Mouse (Mus musculus) hindbrain, embryonic 13.5 days (tissue): ENCODE measurements around the gene Unk. TPM values are rescaled to one million over a fixed set of nuclear protein-coding genes. Genes with fewer than 3 reads are reported as not detected.

Source experiments
- ATAC-seq: fragments of 200-750 bp; cut with Nextera tagmentation; 2 replicates; pipeline ENCODE4 v1.8.0; 2017; ENCODE audit warnings: moderate TSS enrichment; ENCODE audit not compliant: low FRiP score
- H3K27ac ChIP-seq: fragments of 300-500 bp; sonication (generic); 2 replicates; pipeline ENCODE4 v1.5.1; 2015; ENCODE audit warnings: inconsistent platforms, mild to moderate bottlenecking, moderate library complexity
- H3K27me3 ChIP-seq: fragments of 300-500 bp; sonication (generic); 2 replicates; pipeline ENCODE4 v1.6.1; 2015; ENCODE audit warnings: mild to moderate bottlenecking, inconsistent platforms
- H3K36me3 ChIP-seq: fragments of 300-500 bp; sonication (generic); 2 replicates; pipeline ENCODE4 v1.6.1; 2015; ENCODE audit warnings: mild to moderate bottlenecking, inconsistent platforms
- H3K4me1 ChIP-seq: fragments of 300-500 bp; sonication (generic); replicated peaks from 2 replicates; pipeline ENCODE4 v1.6.1; 2015; ENCODE audit warnings: inconsistent platforms
- H3K4me2 ChIP-seq: fragments of 300-500 bp; sonication (generic); 2 replicates; pipeline ENCODE4 v1.6.1; 2015; ENCODE audit warnings: inconsistent platforms, mild to moderate bottlenecking, moderate library complexity
- H3K4me3 ChIP-seq: fragments of 300-500 bp; sonication (generic); 2 replicates; pipeline ENCODE4 v1.5.1; 2015; ENCODE audit warnings: mild to moderate bottlenecking, inconsistent platforms
- H3K9ac ChIP-seq: fragments of 300-500 bp; sonication (generic); 2 replicates; pipeline ENCODE4 v1.6.1; 2015; ENCODE audit warnings: mild to moderate bottlenecking, inconsistent platforms
- H3K9me3 ChIP-seq: fragments of 300-500 bp; sonication (generic); 2 replicates; pipeline ENCODE4 v1.6.1; 2016; ENCODE audit warnings: inconsistent platforms
- WGBS: fragments of 180-500 bp; shearing (Covaris S2); methylation state at CpG from one replicate; pipeline ENCODE4 v1.1.7; 2015; 5-methylcytosine and 5-hydroxymethylcytosine counted together
- polyA plus RNA-seq: library from polyadenylated mRNA; unstranded; fragments of >200 nt; fragmentation: Nextera tagmentation; extraction: Ambion mirVana; gene quantifications from 2 replicates; pipeline ENCODE4 v1.2.1, GENCODE M21; 2015

Unk gene
- polyA plus RNA-seq, 1 experiment from 2014 or later: 33.8 TPM

GRCm38 (mm10) chr11:116059691-116060025, 29.5 kb downstream of the Unk start:
- WGBS: 95% methylated on average over 11 of the region's 11 CpGs
- peaks cover 79% of the 10 kb centered on the region for H3K36me3 ChIP-seq
- ATAC-seq: no peak
- no peaks in the 10 kb centered on the region for H3K9me3 ChIP-seq
- H3K27ac ChIP-seq: no peak overlapping the region
- H3K4me3 ChIP-seq: no peak overlapping the region
- no peaks in the 10 kb centered on the region for H3K4me1 ChIP-seq
- H3K4me2 ChIP-seq: no peak overlapping the region
- no peak overlapping the region for H3K9ac ChIP-seq
- H3K27me3 ChIP-seq: no peaks in the 10 kb centered on the region

- H3K4me3 ChIP-seq: no peak overlapping the region
- no peaks in the 10 kb centered on the region for H3K9me3 ChIP-seq
- 0 out of 2 replicates have a peak overlapping the region, but pooled peaks have one; percentile 19 for H3K9ac ChIP-seq
- peaks cover 70% of the 10 kb centered on the region for H3K36me3 ChIP-seq
- ATAC-seq: no peak
- H3K4me2 ChIP-seq: no peak overlapping the region
- 84% methylated on average over 9 of the region's 9 CpGs for WGBS
- H3K27me3 ChIP-seq: no peaks in the 10 kb centered on the region
- no peak overlapping the region for H3K27ac ChIP-seq
- H3K4me1 ChIP-seq: no peaks in the 10 kb centered on the region
Observed at GRCm38 (mm10) chr11:116060596-116060995, 30.5 kb downstream of the Unk start.

- Histone ChIP-seq H3K27ac (no peak overlapping the region), H3K36me3 (peaks cover 58% of the 10 kb centered on the region), H3K4me1 (no peaks in the 10 kb centered on the region), H3K9me3 (no peaks in the 10 kb centered on the region), H3K4me2 (no peak overlapping the region), H3K9ac (no peak overlapping the region), H3K4me3 (no peak overlapping the region), H3K27me3 (no peaks in the 10 kb centered on the region)
- ATAC-seq: no peak
- WGBS: 86% methylated on average over 13 of the region's 13 CpGs
Observed at GRCm38 (mm10) chr11:116061641-116062415, 31.7 kb downstream of the Unk start.

GRCm38 (mm10) chr11:116062521-116062920, 32.4 kb downstream of the Unk start:
- no peak for ATAC-seq
- no peaks in the 10 kb centered on the region for H3K4me1 ChIP-seq
- no peaks in the 10 kb centered on the region for H3K27me3 ChIP-seq
- no peak overlapping the region for H3K4me2 ChIP-seq
- H3K9me3 ChIP-seq: no peaks in the 10 kb centered on the region
- H3K27ac ChIP-seq: 0 out of 2 replicates have a peak overlapping the region, but pooled peaks have one; percentile 30
- H3K9ac ChIP-seq: no peak overlapping the region
- peaks cover 51% of the 10 kb centered on the region for H3K36me3 ChIP-seq
- no peak overlapping the region for H3K4me3 ChIP-seq
- WGBS: 49% methylated on average over 8 of the region's 8 CpGs

- ATAC-seq: no peak
- H3K4me2 ChIP-seq: no peak overlapping the region
- no peak overlapping the region for H3K9ac ChIP-seq
- 71% methylated on average over 13 of the region's 13 CpGs for WGBS
- no peaks in the 10 kb centered on the region for H3K9me3 ChIP-seq
- no peak overlapping the region for H3K4me3 ChIP-seq
- H3K27me3 ChIP-seq: no peaks in the 10 kb centered on the region
- H3K4me1 ChIP-seq: no peaks in the 10 kb centered on the region
- no peak overlapping the region for H3K27ac ChIP-seq
- H3K36me3 ChIP-seq: peaks cover 40% of the 10 kb centered on the region
Observed at GRCm38 (mm10) chr11:116063562-116063961, 33.4 kb downstream of the Unk start.

- H3K27ac ChIP-seq: no peak overlapping the region
- no peaks in the 10 kb centered on the region for H3K4me1 ChIP-seq
- 76% methylated on average over 23 of the region's 23 CpGs for WGBS
- H3K9ac ChIP-seq: no peak overlapping the region
- H3K36me3 ChIP-seq: peaks cover 33% of the 10 kb centered on the region
- no peak for ATAC-seq
- no peaks in the 10 kb centered on the region for H3K27me3 ChIP-seq
- no peak overlapping the region for H3K4me2 ChIP-seq
- no peaks in the 10 kb centered on the region for H3K9me3 ChIP-seq
- no peak overlapping the region for H3K4me3 ChIP-seq
Observed at GRCm38 (mm10) chr11:116064187-116064867, 34.2 kb downstream of the Unk start.

GRCm38 (mm10) chr11:116065345-116065744, 35.2 kb downstream of the Unk start:
- Histone ChIP-seq H3K4me2 (no peak overlapping the region), H3K27me3 (no peaks in the 10 kb centered on the region), H3K4me1 (no peaks in the 10 kb centered on the region), H3K36me3 (peaks cover 23% of the 10 kb centered on the region), H3K9me3 (no peaks in the 10 kb centered on the region), H3K4me3 (no peak overlapping the region), H3K9ac (no peak overlapping the region), H3K27ac (no peak overlapping the region)
- 87% methylated on average over 12 of the region's 12 CpGs for WGBS
- no peak for ATAC-seq

- no peak for ATAC-seq
- WGBS: 68% methylated on average over 5 of the region's 5 CpGs
- Histone ChIP-seq H3K27ac (no peak overlapping the region), H3K4me3 (no peak overlapping the region), H3K27me3 (no peaks in the 10 kb centered on the region), H3K36me3 (no peaks in the 10 kb centered on the region), H3K4me1 (no peaks in the 10 kb centered on the region), H3K9ac (no peak overlapping the region), H3K4me2 (no peak overlapping the region), H3K9me3 (no peaks in the 10 kb centered on the region)
Observed at GRCm38 (mm10) chr11:116071510-116071909, 41.4 kb downstream of the Unk start.

- no peaks in the 10 kb centered on the region for H3K9me3 ChIP-seq
- no peak overlapping the region for H3K9ac ChIP-seq
- H3K4me3 ChIP-seq: no peak overlapping the region
- no peaks in the 10 kb centered on the region for H3K36me3 ChIP-seq
- H3K4me1 ChIP-seq: peaks cover 4% of the 10 kb centered on the region
- WGBS: 88% methylated on average over 3 of the region's 3 CpGs
- no peak overlapping the region for H3K4me2 ChIP-seq
- no peak for ATAC-seq
- H3K27ac ChIP-seq: no peak overlapping the region
- H3K27me3 ChIP-seq: no peaks in the 10 kb centered on the region
Observed at GRCm38 (mm10) chr11:116072608-116073007, 42.5 kb downstream of the Unk start.

GRCm38 (mm10) chr11:116074436-116074991, 44.4 kb downstream of the Unk start:
- Histone ChIP-seq H3K9ac (no peak overlapping the region), H3K4me3 (no peak overlapping the region), H3K4me1 (peaks cover 23% of the 10 kb centered on the region), H3K9me3 (no peaks in the 10 kb centered on the region), H3K27me3 (no peaks in the 10 kb centered on the region), H3K36me3 (peaks cover 9% of the 10 kb centered on the region), H3K27ac (no peak overlapping the region), H3K4me2 (no peak overlapping the region)
- 66% methylated on average over 7 of the region's 7 CpGs for WGBS
- ATAC-seq: no peak

- Histone ChIP-seq H3K9ac (peak overlapping the region; percentile 19; the same call in 1 of the 2 replicates), H3K27ac (no peak overlapping the region), H3K4me3 (no peak overlapping the region), H3K9me3 (no peaks in the 10 kb centered on the region), H3K36me3 (peaks cover 21% of the 10 kb centered on the region), H3K4me2 (no peak overlapping the region), H3K4me1 (peaks cover 24% of the 10 kb centered on the region), H3K27me3 (no peaks in the 10 kb centered on the region)
- WGBS: 63% methylated on average over 20 of the region's 20 CpGs
- ATAC-seq: no peak
Observed at GRCm38 (mm10) chr11:116075539-116076265, 45.6 kb downstream of the Unk start.

GRCm38 (mm10) chr11:116076266-116076540, 46.1 kb downstream of the Unk start:
- Histone ChIP-seq H3K4me2 (no peak overlapping the region), H3K9me3 (no peaks in the 10 kb centered on the region), H3K27me3 (no peaks in the 10 kb centered on the region), H3K4me3 (no peak overlapping the region), H3K4me1 (peaks cover 24% of the 10 kb centered on the region), H3K36me3 (peaks cover 26% of the 10 kb centered on the region), H3K9ac (peak overlapping the region; percentile 19; the same call in 1 of the 2 replicates), H3K27ac (no peak overlapping the region)
- ATAC-seq: no peak
- WGBS: 66% methylated on average over 7 of the region's 7 CpGs
